Mouse (Mus musculus): ENCODE data around the gene Sh3tc1.

The Sh3tc1 gene

GRCm38 (mm10) chr5:35751016-35751415 lies 11.2 kb upstream of the Sh3tc1 start:
- DNase-seq: no peak

DNA sequence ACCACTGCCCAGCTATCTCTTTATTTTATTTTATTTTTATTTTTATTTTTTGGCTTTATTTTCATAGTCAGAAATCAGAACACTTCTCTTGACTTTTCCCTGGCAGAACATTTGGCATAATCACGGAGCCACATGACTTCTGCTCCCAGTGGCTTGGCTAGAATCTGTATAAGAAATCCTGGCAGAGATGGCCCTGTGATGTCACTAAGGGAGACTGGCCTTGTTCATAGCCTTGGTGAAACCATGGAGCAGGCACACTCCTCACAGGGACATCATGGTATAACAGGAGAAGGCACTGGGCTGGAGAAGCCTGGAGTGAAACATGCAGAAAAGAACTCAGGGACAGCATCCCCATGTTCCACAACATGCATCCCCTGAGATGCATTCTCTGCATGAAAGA lies 10.2 kb upstream of the Sh3tc1 start:
- DNase-seq: no peak

DNA sequence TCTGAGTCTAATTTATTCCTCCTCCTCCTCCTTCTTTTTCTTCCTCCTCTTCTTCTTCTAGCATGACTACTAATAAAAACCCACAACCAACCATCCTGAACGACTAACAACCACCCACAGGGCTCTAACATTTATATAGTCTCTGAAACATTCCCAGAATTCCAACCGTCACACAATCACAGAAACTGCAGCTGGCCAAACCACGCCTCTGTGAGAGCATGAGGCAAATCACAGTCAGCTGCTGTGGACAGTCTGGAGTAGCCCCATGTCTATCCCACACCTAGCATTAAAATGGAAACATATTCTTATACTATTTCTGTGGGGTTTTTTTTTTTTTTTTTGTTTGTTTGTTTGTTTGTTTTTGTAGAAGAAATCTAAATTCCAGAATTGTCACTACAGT lies 9.6 kb upstream of the Sh3tc1 start:
- no peak for DNase-seq

DNA sequence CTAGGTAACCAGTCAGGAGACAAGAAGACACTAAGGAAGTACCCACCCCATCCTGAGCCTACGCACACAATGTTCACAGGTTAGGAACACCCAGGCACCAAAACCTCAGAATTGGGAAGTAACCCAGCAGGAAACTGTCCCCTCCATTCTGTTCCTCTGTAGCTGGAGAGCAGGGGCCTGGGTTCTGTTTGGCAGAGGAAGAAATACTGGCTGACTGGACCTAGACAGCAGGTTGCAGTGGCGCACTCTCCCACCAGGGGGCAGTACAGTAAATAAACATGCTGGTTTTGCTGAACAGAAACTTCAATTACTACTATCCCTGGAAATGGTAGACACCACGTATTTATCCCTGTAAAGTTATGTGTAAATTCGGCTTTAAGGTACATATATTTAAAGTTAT lies 7.1 kb upstream of the Sh3tc1 start:
- peak; percentile 45 for DNase-seq

DNA sequence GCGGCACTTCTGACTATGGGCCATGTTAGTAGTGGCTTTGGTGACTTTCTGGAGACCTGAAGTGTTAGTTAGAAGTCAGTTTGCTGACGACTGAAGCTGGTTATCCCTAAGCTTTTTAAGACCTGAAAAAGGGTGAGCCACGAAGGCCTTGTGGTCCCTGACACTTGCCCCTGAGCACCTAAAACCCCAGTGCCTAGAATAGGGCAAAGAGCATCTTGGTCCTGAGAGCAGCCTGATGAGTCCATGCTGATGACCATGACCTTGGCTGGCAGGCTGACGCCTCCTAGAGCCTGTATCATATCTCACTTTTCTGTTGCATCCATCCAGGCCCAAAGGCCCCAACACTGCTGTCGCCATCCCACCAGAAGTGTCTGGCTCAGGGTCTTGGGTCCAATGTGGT lies 5.6 kb upstream of the Sh3tc1 start:
- DNase-seq: no peak

DNA sequence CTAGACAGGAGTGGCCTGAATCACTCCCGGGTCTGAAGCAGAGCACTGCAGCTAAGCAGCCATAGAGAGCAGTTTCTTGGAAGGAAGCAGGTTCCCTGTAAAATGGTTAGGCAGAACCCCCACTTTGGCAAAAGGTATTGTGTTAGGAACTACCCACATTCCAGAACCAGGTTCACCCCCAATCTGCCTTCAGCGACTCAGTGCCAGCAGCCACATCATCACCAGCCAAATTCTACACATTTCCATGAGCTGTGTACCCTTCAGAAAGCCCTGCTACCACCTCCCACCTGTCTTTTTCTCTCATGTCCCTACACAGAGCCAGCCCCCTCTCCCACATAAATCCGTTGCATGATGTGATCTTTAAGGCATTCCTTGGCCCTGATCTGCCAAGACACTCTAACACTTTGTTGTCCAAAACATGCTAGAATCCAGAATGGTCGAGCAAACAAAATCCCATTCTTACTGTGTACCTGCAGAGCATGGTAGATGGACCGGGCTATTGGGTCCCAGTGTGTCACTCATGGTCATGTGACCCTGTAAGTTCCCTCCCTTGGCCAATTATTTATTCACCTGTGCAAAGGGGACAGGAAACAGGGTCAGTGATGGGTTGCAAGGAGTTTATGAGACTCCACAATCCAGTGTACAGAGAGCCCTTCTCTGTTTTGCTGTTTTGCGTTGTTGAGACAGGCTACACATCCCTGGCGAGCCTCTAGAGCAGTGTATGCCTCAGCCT lies 4.4 kb upstream of the Sh3tc1 start:
- no peak for DNase-seq

DNA sequence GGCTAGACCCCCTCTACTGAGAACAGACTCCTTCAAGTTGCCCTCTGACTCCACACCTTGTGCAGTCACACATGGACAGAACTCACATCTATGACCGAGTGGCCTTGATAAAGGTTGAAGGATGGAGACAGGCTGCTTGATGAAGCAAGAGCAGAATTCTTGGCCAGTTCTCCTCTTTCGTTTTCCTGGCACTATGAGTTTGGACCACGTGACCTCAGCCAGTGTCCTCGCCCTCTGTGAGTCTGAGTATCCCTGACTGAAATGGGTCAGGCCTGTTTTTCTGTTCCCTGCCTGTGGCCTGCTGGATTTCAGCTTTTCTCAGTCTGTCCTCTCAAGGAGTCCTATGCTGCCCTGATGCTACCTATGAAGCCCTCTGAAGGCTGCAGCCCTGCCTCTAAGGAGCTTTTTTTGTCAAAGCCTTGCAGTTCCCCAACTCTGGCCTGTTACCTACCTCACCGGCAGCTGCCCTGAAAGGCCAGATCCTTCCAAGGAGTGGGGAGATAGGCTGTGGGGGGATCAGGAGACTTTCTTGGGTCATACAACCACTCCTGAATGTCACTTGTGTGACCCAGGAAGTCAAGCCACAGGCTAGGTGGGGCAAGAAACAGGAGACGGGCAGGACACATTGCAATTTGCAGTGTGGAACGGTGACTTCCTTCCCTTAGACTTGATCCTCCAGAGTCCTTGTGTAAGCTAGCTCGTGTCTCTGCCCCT lies 3.6 kb upstream of the Sh3tc1 start:
- DNase-seq: no peak

DNA sequence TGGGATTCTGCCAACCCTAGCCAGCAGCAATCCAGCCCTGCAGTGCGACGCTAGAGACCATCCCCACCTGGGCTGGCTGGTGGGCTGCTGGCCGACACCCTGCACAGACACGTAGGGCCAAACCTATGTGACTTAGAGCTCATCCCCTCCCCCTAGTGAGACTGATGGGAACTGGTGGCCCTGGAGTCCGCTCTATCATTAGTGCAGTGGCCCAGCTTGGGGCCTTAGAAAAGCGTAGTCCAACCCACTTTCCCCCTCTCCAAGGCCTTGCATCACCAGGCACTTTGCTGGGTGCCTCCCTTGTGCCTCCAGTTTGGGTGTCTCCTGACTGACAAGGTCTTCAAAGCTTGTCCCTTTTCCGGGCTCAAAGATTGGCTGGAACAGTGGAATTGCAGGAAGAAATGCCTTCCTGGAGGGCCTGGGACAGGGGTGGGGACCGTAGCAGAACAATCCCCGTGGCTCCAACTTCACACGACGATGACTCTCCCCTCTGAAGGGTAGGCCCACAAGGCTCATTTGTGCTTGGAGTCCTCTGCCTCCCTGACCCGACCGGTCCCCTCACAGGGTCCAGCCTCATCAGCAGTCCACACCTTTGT lies 1.5 kb upstream of the Sh3tc1 start:
- no peak for DNase-seq

GRCm38 (mm10) chr5:35740716-35741115 lies 929 bp upstream of the Sh3tc1 start:
- no peak for DNase-seq

GRCm38 (mm10) chr5:35739005-35739404 lies 782 bp downstream of the Sh3tc1 start:
- no peak for DNase-seq

DNA sequence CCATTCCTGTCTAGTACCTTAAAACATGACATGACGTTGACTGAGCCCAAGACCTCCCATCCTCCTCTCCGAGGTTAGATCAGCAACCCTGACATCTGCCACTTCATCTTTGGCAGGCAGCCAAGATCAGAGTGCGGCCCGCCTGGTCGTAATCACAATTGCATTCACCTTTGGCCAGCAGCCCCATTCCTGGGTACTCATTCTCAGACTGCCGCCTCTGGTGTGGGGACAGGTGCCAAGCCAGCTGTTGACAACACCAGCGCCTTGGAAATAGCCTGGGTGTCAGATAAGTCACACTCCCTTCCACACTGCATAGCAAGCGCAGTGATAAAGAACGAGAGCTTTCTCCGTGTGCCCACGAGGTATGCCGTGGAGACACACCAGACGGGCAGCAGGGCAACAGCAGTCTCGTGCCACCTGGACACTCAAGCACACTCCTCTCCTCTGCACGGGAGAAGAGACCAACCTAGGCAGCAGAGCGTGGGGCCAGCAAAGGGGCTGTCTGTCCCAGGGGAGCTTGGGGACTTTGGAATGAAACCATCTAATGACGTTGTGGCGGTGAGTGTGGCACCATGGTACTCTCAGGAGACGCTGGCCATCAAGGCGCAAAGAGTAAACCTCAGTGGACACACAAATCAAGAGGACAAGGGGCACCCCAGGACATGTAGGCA lies 2.4 kb downstream of the Sh3tc1 start:
- peak; percentile 38 for DNase-seq

DNA sequence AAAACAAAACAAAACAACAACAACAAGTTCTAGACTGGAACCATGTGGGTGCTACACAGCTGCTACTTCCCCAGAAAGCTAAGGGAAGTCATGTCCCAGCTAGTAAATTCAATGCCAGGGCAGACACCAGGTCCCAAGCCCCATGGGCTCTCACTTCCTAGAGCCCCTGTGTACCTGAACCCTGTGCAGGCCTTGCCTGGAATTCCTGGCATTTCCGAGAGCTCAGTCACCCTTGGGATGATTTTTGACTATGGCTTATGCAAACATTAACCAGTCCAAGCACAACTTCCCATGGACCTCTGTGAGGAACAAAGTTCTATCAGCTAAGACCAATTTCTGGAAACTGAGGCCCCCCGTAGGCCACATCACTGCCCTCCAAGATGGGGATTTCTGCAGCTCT lies 6.3 kb downstream of the Sh3tc1 start:
- no peak for DNase-seq

- DNase-seq: no peak
Measured at GRCm38 (mm10) chr5:35731006-35731405, 8.8 kb downstream of the Sh3tc1 start.

- no peak for DNase-seq
Measured at GRCm38 (mm10) chr5:35730552-35730951, 9.2 kb downstream of the Sh3tc1 start.

- peak; percentile 31 for DNase-seq
Measured at GRCm38 (mm10) chr5:35729844-35730243, 9.9 kb downstream of the Sh3tc1 start.

- DNase-seq: peak; percentile 81
Measured at GRCm38 (mm10) chr5:35728957-35729460, 10.8 kb downstream of the Sh3tc1 start.

- DNase-seq: no peak
Measured at GRCm38 (mm10) chr5:35728344-35728956, 11.3 kb downstream of the Sh3tc1 start.

- no peak for DNase-seq
Measured at GRCm38 (mm10) chr5:35727447-35727846, 12.3 kb downstream of the Sh3tc1 start.

- DNase-seq: no peak
Measured at GRCm38 (mm10) chr5:35725840-35726239, 13.9 kb downstream of the Sh3tc1 start.

DNA sequence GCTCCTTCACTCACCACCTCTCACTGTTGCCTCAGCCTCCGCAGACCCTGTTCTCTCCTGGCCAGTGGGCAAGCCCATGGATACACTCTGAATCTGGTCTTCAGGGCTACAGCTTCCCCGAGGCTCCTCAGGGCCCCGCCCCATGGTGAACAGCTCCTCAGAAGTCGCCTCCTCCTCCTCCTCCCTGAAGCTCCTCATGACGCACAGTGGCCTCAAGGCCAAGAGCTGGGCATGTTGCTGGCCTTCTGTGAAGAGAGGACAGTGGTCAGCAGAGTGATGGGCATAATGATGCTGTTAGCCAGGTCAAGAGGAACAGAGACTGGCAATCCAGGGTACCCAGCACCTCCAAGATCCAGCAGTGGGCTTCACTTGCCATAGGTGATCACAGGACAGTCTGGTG lies 15.9 kb downstream of the Sh3tc1 start:
- DNase-seq: no peak

GRCm38 (mm10) chr5:35722654-35723053 lies 17.1 kb downstream of the Sh3tc1 start:
- no peak for DNase-seq

GRCm38 (mm10) chr5:35721933-35722332 lies 17.9 kb downstream of the Sh3tc1 start:
- DNase-seq: no peak

DNA sequence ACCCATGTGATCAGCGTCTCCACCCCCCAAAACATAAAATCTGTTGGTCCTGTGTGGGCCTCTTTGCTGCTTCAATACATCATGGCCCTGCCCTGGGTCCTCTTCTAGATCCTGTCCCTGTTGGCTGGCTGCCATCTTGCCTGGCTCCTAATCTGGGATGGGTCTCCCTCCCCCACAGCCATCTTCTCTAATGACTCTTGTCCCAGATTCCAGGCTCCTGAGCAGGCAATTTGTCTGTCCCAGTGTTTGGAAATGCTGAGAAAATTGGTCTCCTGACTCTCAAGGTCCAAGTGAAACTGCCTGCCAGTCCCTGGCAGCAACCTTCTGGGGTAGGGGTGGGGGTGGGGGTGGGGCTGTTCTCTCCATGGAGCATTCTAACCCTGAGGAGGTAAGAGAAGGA lies 19.9 kb downstream of the Sh3tc1 start:
- no peak for DNase-seq

Measured in cerebellum, adult 11-12 months (tissue).